ENCODE assay signal across 8 mouse cellular contexts in genomic region chr1:180215044-180215443, GRCm38 (mm10). TPM values are rescaled to one million over a fixed set of nuclear protein-coding genes. Genes with fewer than 3 reads are reported as not detected.
A peak's percentile ranks its signal among the peaks of the same experiment; 100 is the strongest.
DNase-seq lines count a peak whose midpoint lies in the region; ATAC-seq lines count a peak whose summit lies in the region.

No protein-coding gene starts in this region.

- H3K36me3 ChIP-seq in limb, embryonic 13.5 days, result no peaks in the 10 kb centered on the region
- no peaks in the 10 kb centered on the region for H3K36me3 ChIP-seq in midbrain, embryonic 15.5 days (replicated peaks)

- H3K4me3 ChIP-seq in limb, embryonic 13.5 days, result no peak overlapping the region
- H3K4me3 ChIP-seq in midbrain, embryonic 15.5 days, result no peak overlapping the region

- ATAC-seq in limb, embryonic 13.5 days (ENCODE audit: low FRiP score, low read depth), result peak; percentile 86
- 0 out of 2 replicates have a peak, but pooled peaks have one; percentile 42 for ATAC-seq in midbrain, embryonic 15.5 days (replicated peaks)

- 0 out of 2 replicates have a peak, but pooled peaks cover 3% of the 10 kb centered on the region for H3K27me3 ChIP-seq in limb, embryonic 13.5 days
- no peaks in the 10 kb centered on the region for H3K27me3 ChIP-seq in midbrain, embryonic 15.5 days (replicated peaks)

- no peak overlapping the region for H3K27ac ChIP-seq in limb, embryonic 13.5 days
- H3K27ac ChIP-seq in midbrain, embryonic 15.5 days, result no peak overlapping the region

- H3K4me1 ChIP-seq in limb, embryonic 13.5 days, result no peaks in the 10 kb centered on the region
- no peaks in the 10 kb centered on the region for H3K4me1 ChIP-seq in midbrain, embryonic 15.5 days

- H3K9me3 ChIP-seq in limb, embryonic 13.5 days, result 0 out of 2 replicates have a peak, but pooled peaks cover 4% of the 10 kb centered on the region
- no peaks in the 10 kb centered on the region for H3K9me3 ChIP-seq in midbrain, embryonic 15.5 days

- H3K9ac ChIP-seq in limb, embryonic 13.5 days, result no peak overlapping the region
- H3K9ac ChIP-seq in midbrain, embryonic 15.5 days, result no peak overlapping the region

- peak; percentile 52 to 68 for DNase-seq in right cerebral cortex, adult 2 months (ENCODE audit: low spot score in 2 of 2)
- DNase-seq in right cerebral cortex, postnatal 14 days, result no peak
- DNase-seq in embryo, embryonic 10 days (ENCODE audit: low spot score), result peak; percentile 84
- DNase-seq in gastrocnemius, postnatal 25 days, result peak; percentile 66
- DNase-seq in kidney, adult 11 months, result peak; percentile 80
- DNase-seq in spleen, postnatal 36 days (ENCODE audit: low spot score in 2 of 2), result peak; percentile 69

- 18% methylated on average over 4 of the region's 4 CpGs for WGBS in limb, embryonic 13.5 days
- WGBS in midbrain, embryonic 15.5 days, result 15% methylated on average over 4 of the region's 4 CpGs

- H3K4me2 ChIP-seq in limb, embryonic 13.5 days (replicated peaks), result no peak overlapping the region
- H3K4me2 ChIP-seq in midbrain, embryonic 15.5 days, result no peak overlapping the region

RNA-seq across cellular contexts. Expression of gene Coq8a, which starts 15.6 kb away (rescaled TPM):
- 100 to 1,000 TPM; 871 to 916 TPM for total RNA-seq in gastrocnemius, postnatal 25 days (2021)
- polyA plus RNA-seq in limb, embryonic 13.5 days (2015; fragmentation: Nextera tagmentation; extraction: Ambion mirVana), result 5.7 and 7.8 TPM in 2 replicates
- polyA plus RNA-seq in midbrain, embryonic 15.5 days (2015; fragmentation: Nextera tagmentation; extraction: Ambion mirVana), result 2.7 and 3.9 TPM in 2 replicates

RNA-seq across cellular contexts. Expression of gene Psen2, which starts 48.2 kb away (rescaled TPM):
- 1 to 10 TPM; 6.8 to 8.4 TPM for total RNA-seq in gastrocnemius, postnatal 25 days (2021)
- 14.5 and 14.9 TPM in 2 replicates for polyA plus RNA-seq in limb, embryonic 13.5 days (2015; fragmentation: Nextera tagmentation; extraction: Ambion mirVana)
- polyA plus RNA-seq in midbrain, embryonic 15.5 days (2015; fragmentation: Nextera tagmentation; extraction: Ambion mirVana), result 15.4 and 15.8 TPM in 2 replicates
